Mouse (Mus musculus) thymus, postnatal 25 days (tissue): ENCODE results near the gene Arid3a.

Source experiments
- DNase-seq: peaks from one replicate; pipeline ENCODE4 v3.0.0; 2022

The Arid3a gene

GRCm38 (mm10) chr10:80002829-80003228 lies 76.0 kb downstream of the Arid3a start:
- DNase-seq, result no peak

GRCm38 (mm10) chr10:80003374-80004232 lies 76.8 kb downstream of the Arid3a start:
- DNase-seq, result no peak

- DNase-seq, result no peak
Measured at GRCm38 (mm10) chr10:80004233-80004705, 77.4 kb downstream of the Arid3a start.
